Mouse (Mus musculus) spleen, postnatal 10 days (tissue): Measurements from ENCODE around the gene Pygb.

ENCODE experiments used
- DNase-seq, 2 experiments: peaks; one replicate each; pipeline ENCODE4 v3.0.0; 2021 to 2022; ENCODE audit warnings: low spot score in 2 of 2

Gene Pygb

DNA sequence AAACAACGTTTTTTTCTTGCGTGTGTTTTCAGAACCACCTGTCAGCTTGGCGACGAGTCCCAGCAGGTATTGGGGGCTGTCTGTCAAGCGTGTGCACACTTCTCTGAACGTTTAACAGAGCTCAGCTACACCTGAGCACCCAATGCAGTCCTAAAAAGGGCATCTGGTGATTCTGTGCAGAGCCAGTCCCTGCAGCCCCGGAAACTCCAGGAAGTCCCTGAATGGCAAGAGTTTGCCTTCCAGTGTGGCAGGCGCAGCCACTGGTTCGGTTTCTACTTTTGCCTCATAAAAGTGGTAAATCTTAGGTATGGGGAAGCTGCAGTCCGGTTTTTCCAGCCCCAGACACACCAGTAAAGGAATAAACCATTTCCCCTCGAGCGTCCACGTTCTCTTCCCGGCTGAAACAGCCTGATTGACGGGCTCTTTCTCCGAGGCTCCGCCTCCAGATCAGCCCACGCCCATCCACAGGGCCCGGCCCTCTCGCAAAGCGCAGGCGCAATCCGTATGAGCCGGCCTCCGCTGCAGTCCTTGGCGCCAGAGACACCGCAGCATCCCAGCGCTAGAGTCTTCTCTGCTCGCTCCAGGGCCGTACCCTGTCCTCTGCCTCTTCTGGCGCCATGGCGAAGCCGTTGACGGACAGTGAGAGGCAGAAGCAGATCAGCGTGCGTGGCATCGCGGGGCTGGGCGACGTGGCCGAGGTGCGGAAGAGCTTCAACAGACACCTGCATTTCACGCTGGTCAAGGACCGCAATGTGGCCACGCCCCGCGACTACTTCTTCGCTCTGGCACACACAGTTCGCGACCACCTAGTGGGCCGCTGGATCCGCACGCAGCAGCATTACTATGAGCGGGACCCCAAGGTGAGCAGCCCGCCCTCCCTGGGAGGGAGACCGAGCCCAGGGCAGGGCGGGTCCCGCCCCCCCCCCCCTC lies at the start of gene Pygb:
Gene Pygb (plus strand): TSS at position 485 of the 930 bp plus-strand sequence.
- peak; percentile 68 to 87 for DNase-seq

DNA sequence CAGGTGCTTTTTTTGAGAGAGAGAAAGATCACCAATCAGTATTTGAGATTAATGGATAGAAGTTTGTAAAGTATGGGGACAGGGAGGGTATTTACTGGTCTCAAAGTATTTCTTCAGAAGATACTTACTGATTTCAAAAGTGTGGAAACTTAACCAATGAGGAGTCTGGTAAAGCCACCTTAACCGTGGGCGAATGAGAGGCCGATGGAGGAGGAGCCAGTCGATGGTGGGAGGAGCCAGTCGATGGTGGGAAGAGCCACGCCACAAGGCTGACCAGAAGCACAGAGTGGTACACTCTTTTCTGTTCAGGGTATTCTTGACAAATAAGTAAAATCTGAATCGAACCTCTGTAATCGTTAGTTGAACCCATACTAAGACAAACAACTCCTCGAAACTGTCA lies 48.7 kb upstream of the Pygb start:
- DNase-seq: no peak

DNA sequence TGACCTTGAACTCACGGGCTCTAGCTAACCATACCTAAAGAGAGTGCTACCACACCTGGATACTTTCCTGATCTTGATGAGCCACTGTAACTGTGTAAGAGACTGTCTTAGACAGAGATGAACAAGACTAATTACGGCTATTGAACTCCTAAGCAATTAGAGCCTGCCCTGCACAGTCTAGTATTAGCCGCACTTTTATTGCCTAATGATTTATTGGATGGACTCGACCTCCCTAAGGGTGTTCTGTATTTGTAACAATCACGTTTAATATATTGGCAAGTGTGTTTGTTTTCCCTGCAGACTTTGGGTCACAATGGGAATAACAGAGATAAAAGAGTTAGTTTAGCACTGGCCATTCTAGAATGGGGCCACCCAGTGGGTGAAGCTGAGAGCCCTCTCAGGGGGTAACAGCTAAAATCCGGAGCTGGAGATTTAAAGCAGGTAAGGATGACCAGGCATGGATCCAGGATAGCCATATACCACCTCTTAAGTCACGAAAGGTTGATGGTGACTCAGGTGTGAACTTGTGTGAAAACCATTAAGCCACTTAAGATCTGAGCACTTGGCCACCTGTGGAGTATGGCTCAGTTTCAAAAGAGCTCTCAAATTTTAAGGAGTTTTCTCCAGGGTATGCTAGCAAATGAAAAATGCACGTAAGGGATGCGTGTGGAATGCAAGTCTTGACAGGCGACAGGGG lies 46.2 kb upstream of the Pygb start:
- no peak for DNase-seq

DNA sequence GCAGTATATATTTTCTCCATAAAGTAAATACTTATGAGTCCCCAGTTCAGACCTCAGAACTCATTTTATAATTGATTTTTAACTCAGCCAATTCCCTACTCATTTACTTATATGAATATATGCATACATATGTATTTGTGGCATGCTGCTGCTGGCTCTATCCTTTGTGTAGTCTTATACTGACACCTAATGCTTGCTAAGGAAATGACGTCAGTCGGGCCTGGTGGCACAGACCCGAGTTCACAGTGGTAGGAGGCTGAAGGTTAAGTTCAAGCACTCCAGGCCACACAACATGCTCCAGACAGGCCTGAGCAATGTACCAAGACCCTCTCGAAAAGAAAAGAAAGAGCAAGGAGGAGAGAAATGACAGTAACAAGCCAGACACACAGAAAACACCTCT lies 45.1 kb upstream of the Pygb start:
- no peak for DNase-seq

DNA sequence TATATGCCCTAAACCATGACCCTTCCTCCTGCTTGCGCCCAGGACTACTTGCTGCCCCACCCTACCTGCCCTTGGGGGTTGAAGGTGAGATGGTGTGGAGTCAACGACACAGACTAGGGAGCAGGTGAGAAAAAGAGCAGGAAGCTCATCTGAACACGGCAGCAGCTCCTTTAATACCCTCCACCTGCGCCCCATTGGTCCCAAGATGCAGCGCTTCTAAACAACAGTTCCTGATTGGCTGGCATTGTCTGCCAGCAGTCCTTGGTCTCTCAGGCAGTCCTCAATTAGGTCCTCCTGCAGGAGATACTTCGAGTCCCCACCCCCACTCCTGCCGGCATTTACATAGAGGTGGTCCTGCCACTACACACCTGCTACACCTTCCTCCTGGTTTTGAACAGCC lies 41.5 kb upstream of the Pygb start:
- no peak for DNase-seq

DNA sequence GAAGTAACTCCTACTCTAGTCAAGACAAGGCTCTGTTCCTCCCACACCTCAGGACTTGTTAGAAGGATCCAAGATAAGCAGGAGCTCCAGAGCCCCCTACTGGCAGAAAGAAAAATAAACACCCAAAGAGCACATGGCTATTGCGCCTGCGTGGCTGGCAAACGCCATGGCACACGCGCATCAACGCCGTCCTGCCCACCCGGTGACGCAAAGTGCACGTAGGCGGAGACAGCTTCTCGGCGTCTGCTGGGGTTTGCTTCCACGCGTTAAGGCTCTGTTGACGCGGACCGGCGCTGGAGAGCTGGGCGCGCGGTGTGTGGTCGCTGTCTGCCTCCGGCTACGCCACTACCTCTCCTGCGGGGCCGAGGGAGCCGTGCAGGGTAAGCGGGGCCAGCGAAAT lies 37.7 kb upstream of the Pygb start, which contains the start of gene Entpd6:
Gene Entpd6 (plus strand): TSS at position 189 of the 400 bp plus-strand sequence.
- peak; percentile 75 to 91 for DNase-seq

DNA sequence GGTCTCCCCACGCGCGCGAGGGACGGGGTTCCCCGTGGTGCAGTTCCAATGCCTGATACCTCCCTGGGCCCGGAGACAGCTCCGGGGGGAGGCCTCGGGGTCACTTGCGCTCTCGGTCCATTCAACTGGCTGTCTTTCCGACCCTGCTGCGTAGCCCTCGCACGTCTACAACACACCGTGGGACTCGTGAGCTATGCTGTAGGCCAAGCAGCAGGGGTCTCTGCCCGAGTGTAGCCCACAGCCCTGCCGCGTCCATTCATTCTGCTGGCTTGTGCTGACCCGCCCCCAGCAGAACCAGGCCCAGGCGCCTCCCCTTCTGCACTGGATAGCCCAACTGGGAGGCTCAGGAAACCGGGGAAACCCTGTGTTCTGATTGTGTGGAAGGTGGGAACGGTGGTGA lies 37.3 kb upstream of the Pygb start:
- no peak for DNase-seq

DNA sequence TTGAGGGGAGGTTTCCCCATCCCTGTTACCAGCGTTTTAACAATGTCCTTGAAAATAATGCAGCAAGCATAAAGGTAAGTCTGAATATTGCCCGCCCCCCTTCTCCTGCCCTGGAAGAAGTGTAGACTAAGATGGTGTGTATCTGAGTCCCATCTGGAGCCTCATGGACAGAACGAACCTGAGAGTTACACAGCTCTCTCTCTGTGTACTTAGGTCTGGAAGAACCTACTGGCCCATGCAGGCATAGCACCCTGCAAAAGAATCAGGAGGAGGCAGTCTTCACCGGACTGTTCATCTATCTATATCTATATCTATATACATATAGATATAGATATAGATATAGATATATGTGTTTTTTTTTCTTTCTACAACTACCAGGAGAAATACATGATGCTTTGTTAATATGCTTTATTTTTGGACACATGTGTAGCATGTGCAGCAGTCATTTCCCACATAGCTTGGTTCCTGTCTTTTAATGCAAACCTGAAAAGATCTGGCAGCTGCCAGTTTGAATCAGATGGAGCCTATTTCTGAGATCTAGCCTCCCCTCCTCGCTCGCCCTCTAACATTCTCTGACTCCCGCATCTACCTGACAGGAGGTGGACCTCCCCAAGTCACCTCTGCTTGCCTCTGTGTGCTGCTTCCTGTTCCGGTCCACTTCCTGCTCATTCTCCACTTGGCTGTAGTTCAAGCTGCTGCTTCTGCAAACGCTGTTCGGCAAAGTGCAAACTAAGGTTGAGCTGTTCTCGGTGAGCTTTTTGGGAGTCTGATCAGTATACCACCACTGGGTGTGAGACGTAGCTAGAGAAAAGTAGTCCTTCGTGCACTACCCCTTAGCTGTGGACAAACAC lies 36.2 kb upstream of the Pygb start:
- DNase-seq: peak in 1 of 2 experiments; percentile 51

DNA sequence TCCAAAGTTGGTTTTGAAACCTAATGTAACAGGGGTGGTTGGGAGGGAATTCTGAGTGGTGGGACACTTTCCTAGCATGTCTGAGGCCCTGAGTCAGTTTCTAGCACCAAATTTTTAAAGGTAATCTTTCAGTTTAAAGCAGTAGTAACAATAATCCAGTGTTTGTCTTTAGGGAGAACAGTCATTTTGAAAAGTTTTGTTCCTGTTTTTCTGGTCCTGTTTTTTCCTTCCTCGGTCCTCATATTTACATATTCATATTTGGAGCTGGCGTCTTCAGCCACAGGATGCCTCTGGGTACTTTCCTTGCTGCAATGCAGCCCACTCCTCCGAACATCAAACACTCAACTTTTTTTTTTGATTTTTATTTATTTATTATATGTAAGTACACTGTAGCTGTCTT lies 31.5 kb upstream of the Pygb start:
- no peak for DNase-seq

DNA sequence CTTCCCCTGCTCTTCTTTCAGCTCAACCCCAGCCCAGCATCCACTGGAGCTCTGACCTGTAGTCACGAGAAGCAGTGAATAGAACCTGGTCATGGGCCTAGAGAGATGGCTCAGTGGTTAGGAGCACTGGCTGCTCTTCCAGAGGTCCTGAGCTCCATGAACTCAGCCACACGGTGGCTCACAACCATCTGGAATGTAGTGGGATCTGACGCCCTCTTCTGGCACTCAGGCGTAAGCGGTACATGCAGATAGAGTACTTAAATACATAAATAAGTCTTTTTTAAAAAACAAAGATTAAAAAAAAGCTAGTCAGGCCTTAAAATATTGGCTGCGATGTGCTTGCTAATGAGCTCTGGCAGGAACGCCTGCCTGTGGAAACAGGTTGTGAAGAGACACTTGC lies 25.1 kb upstream of the Pygb start:
- DNase-seq: no peak

DNA sequence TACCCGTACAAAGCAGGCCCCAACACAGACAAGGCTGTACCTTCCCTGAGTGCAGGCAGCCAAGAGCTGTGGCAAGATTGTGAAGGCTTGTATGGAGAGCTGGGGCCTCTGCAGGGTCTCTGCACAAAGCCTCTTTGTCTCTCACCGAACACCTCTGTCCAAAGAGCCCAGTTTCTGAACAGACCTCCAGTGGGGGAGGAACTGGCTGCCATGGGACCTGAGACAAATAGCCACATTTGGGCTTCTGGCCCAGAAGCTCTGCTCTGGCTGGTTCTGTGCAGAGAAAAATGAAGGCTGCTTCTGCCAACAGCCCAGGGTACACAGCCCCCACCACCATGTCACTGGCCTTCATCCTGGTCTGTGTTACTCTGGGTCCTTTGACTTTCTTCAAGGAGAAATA lies 20.9 kb upstream of the Pygb start:
- DNase-seq: no peak

DNA sequence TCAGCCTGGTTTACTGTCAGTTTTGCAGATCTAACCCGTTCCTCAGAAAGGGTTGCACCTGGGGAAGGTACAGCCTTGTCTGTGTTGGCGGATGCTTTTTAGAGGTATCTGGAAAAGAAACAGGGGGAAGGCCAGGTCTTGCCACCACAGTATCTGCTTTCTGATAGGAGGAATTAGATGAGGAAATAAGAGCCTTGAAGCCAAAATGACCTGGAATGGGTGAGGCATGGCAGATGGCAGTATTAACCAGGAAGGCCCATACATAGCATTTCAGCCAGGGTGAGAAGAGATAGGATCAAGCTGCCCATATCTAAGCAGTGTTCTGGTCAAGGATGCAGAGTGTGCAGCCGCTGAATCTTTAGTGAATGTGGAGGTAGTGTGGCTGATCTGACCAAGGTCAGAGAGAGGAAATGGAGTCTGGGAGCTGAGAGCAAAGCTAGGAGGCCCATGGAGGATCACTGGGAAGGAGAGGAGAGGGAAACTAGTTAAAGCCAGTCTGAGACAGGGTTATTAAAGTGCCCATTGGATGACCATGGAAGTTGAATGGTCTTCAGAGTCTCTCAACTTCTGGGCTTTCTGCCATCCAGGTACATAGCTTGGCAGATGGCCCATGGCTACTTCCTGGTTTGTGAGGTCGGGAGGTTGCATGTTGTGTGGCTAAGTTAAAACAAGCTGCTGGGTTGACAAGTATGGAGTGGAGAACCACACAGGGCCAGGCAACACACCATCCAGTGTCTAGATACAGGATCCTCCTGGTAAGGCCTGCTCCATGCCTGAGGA lies 20.3 kb upstream of the Pygb start:
- no peak for DNase-seq

DNA sequence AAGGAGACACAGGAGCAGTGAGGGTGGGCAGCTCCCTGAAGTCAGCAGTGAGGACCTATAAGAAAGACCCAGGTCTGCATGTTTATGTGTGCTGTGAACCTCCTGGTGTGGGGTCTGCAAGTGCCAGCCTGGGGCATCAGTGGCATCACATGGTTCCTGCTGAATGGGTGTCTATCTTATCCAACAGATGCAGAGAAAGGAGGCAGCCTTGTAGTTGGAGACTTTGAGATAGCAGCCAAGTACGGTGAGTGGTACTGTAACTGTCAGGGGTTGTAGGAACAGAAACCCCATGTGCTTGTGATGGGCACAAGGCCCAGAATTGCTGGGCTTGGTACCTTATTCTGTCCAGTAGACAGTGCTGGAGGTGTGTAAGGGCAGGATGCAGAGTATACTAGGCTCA lies 17.9 kb upstream of the Pygb start:
- DNase-seq: no peak

DNA sequence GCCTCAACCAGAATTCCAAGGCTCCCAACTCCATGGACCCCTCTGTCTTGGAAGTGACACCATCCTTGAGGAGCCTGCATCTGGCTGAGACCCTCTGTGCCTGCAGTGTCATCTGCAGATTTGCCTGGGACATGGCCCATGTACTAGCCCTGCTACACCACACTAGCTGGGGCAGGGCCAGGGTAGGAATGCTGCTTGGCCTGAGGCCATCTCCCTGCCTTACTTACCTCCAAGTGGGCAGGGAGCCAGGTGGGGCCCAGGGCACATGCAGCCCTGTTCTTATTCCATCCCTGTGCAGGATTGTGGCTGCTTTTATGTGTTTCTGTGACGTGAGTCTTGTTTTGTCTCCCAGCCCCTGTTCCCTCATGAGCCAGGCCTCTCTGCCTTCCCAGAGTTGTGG lies 15.8 kb upstream of the Pygb start:
- no peak for DNase-seq

DNA sequence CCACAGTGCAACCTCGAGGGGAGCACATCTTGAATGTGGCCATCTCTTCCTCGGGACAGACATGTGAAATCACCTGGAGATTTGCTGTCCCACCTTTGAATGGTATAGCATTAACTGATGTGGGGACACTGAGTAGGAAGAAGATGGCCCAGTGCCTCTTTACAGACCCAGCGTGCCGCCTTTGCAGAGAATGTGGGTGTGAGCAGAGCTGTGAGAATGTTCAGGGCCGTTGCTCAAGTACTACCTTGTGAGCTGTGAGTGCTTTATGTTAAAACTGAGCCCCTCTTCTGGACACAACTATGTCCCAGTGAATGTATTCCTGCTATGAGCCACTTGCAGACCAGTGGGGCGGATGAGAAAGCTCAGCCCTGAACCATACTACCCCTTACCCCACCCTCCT lies 15.4 kb upstream of the Pygb start:
- DNase-seq: no peak

DNA sequence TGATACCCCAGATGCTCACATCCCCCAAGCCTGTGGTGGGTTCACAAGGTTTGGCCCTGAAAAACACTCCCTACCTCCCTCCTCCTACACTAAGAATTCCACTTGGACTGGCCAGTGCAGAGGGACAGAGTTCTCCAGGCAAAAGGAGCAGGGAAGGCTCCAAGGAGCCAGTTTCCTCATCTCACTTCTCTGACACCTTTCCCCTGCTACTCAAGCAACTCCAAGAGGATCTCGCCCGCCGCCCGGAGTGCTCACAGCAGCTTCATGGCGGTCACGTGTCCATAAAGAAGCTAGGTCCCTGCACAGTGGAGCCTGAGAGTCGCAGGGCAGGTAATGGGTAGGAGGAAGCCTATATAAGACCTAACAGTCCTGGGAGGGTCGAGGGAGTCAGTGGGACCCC lies 14.5 kb upstream of the Pygb start:
- DNase-seq: no peak

DNA sequence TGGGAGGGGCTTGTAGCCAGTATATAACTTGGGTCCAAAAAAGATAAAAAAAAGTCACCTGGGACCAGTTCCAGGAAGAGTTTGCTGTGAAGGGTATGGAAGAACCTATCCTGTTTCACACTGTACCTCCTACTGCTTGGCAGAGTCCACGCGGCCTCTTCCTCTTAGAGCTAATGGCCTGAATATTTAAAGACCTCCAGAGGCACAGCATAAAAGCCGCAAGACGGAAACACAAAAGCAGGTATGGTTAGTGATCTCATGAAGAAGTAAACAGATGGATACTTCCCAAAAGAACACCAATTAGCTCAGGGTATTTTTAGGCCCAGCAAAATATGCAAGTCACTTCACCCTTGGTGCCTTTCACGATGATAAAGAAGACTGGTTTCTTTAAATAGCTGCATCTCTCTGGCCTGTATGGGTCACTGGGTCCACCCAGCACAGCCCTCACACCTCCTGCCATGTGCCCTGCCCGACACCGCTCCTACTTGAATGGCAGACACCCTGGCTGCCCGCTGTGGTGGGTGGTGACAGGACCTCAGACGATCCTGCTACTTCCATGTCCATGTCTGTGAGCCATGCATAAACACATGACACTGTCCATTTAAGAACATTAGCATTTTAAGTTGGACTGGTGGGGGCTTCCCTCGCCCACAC lies 13.9 kb upstream of the Pygb start:
- no peak for DNase-seq

DNA sequence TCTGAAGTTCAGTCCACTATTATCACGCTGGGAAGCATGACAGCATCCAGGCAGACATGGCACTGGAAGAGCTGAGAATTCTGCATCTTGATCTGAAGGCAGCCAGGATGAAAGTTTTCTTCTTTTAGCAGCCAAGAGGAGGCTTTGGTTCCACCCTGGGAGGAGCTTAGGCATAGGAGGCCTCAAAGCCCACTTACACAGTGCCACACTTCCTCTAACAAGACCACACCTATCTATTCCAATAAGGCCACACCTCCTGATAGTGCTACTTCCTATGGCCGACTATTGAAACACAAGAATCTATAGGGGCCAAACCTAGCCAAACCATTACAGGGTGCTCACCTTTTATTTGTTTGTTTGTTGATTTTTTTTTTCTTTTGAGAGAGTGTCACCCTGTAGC lies 3.7 kb upstream of the Pygb start:
- no peak for DNase-seq

DNA sequence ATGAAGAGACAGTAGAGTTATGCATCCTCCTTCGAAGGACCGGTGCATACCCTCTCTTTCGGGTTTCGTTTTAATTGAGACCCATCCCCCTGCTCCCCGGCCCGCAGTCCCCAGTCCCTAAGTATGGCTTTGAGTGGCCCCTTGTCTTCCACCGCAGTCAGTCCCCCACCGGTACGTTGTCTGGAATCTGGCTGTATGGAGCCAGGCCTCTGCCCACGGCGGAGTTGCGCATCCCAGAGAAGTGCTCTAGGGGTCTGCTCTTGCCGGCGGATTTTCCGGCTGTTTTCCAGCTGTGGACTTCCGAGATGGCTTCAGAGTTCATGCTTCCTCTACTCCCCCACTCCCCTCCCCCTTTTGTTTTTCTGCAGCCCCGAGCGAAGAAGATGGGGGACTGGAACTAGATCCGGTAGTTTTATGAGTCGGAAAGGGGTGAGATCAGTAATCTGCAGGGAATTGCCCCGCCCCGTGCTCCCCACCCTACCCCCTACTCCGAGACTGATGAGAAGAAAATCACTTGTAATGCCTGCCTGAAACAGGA lies 768 bp downstream of the Pygb start:
- no peak for DNase-seq

DNA sequence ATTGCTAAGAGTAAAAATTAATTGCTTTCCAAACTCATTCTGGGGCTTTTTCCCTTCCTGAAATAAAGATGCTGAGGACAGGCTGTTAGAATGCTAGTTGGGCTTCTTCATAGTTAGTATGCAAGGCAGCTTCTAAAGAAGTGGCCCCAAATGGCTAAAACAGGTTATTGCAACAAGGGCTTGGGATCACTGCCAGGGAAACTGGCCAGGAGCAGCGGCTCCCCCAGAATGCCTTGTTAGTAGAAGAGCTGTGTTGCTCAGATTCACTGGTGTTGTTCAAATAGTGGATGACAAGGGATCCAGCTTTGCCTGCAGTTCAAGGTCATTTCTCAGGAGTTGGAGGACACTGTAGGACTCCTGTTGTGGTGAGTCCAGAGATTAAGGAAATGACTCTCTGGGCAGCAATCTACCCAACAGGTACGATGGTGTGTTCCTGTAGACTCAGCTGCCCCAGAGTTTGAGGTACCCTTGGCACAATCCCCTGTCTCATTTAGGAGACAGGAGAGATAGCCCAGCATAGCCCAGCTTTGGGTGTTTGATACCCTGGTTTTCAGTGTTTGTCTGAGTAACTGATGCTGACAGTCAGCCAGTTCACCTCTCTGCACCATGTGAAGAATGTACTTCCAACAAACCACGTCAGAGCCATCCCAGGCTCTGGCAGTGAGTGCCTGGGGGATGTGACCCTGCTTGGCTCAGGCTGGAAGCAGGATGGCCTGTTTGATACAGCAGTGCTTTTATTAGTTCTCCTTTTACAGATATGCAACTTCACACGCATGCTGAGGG lies 2.4 kb downstream of the Pygb start:
- DNase-seq: no peak
